Comparison of ENCODE assay signal across 18 mouse cellular contexts in the genomic region with DNA sequence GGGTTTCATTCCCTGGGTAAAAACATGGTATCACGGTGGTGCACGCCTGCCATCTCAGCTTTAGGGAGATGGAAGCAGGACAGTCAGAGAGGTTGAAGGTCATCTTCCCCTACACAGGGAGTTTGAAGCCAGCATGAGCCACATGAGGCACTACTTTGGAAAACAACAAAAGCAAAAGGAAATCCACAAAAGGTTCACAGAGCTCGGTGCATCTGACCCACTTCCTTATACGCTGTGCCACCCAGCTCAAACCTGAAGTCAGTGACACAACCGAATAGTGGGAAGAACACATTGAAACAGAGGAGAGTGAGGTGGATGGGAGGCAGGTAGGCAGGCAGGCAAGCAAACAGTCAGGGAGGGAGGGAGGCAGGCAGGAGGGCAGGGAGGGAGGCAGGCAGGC. TPM values are rescaled to one million over a fixed set of nuclear protein-coding genes. Genes with fewer than 3 reads are reported as not detected.
DNase-seq lines count a peak whose midpoint lies in the region; ATAC-seq lines count a peak whose summit lies in the region.
"Had no signal": no experiment of that assay in that cellular context is flagged by ENCODE, and none has a peak within 500 bp of the region (broad histone marks: within the 10 kb centered on the region; RNA-seq: fewer than 3 reads in every experiment).

No protein-coding gene starts in this region.

- no peak for ATAC-seq in intestine, embryonic 16.5 days
- no peak for ATAC-seq in intestine, embryonic 15.5 days
- peak; percentile 50 for ATAC-seq in inflammation-experienced regulatory T-cells, adult 6 months
- ATAC-seq: intestine, postnatal 0 days had no signal

- H3K9me3 ChIP-seq in intestine, embryonic 16.5 days (ENCODE audit: control insufficient read depth, low read length), result no peaks in the 10 kb centered on the region
- H3K9me3 ChIP-seq in intestine, embryonic 15.5 days, result no peaks in the 10 kb centered on the region
- H3K9me3 ChIP-seq: embryonic facial prominence, embryonic 12.5 days; heart, embryonic 13.5 days; hindbrain, embryonic 10.5 days; limb, embryonic 12.5 days; lung, embryonic 15.5 days had no signal

- no peaks in the 10 kb centered on the region for H3K36me3 ChIP-seq in intestine, embryonic 16.5 days (ENCODE audit: control insufficient read depth, insufficient read depth, low read length)
- no peaks in the 10 kb centered on the region for H3K36me3 ChIP-seq in intestine, embryonic 15.5 days
- H3K36me3 ChIP-seq: embryonic facial prominence, embryonic 12.5 days; heart, embryonic 13.5 days; hindbrain, embryonic 10.5 days; limb, embryonic 12.5 days; lung, embryonic 15.5 days had no signal

- H3K4me3 ChIP-seq in intestine, embryonic 16.5 days (ENCODE audit: low read length), result no peak overlapping the region
- no peak overlapping the region for H3K4me3 ChIP-seq in intestine, embryonic 15.5 days (replicated peaks)
- H3K4me3 ChIP-seq: embryonic facial prominence, embryonic 12.5 days; heart, embryonic 13.5 days; hindbrain, embryonic 10.5 days; left cerebral cortex, adult 2 months; limb, embryonic 12.5 days; lung, embryonic 15.5 days had no signal

- H3K27ac ChIP-seq in intestine, embryonic 16.5 days (ENCODE audit: low read length), result no peak overlapping the region
- no peak overlapping the region for H3K27ac ChIP-seq in intestine, embryonic 15.5 days
- H3K27ac ChIP-seq: embryonic facial prominence, embryonic 12.5 days; heart, embryonic 13.5 days; hindbrain, embryonic 10.5 days; left cerebral cortex, adult 2 months; limb, embryonic 12.5 days; lung, embryonic 15.5 days had no signal

- peaks cover 15% of the 10 kb centered on the region for H3K4me1 ChIP-seq in intestine, embryonic 16.5 days (ENCODE audit: control insufficient read depth, insufficient read depth, low read length)
- H3K4me1 ChIP-seq in intestine, embryonic 15.5 days (replicated peaks), result peaks cover 14% of the 10 kb centered on the region

- no peaks in the 10 kb centered on the region for H3K27me3 ChIP-seq in intestine, embryonic 16.5 days (replicated peaks; ENCODE audit: control insufficient read depth, insufficient read depth, low read length)
- no peaks in the 10 kb centered on the region for H3K27me3 ChIP-seq in intestine, embryonic 15.5 days (replicated peaks)
- H3K27me3 ChIP-seq: embryonic facial prominence, embryonic 12.5 days; heart, embryonic 13.5 days; limb, embryonic 12.5 days; lung, embryonic 15.5 days had no signal

- 0 out of 2 replicates have a peak overlapping the region, but pooled peaks have one; percentile 17 for H3K9ac ChIP-seq in intestine, embryonic 16.5 days (ENCODE audit: low read depth, low read length)
- H3K9ac ChIP-seq in intestine, embryonic 15.5 days, result no peak overlapping the region
- H3K9ac ChIP-seq: embryonic facial prominence, embryonic 12.5 days; heart, embryonic 13.5 days; limb, embryonic 12.5 days; lung, embryonic 15.5 days had no signal

- WGBS in intestine, embryonic 16.5 days, result 67% methylated on average over 5 of the region's 5 CpGs
- 75% methylated on average over 5 of the region's 5 CpGs for WGBS in intestine, embryonic 15.5 days

- peak; percentile 56 for DNase-seq in thymus, postnatal 0 days (ENCODE audit: low spot score)
- no peak for DNase-seq in thymus, postnatal 14 days
- DNase-seq in gastrocnemius, postnatal 4 days (ENCODE audit: low spot score in 2 of 2), result no peak
- no peak for DNase-seq in cerebellum, adult 11-12 months
- no peak for DNase-seq in adrenal gland, adult (ENCODE audit: inconsistent age in 2 of 2, low spot score in 1 of 2)
- DNase-seq: gastrocnemius, postnatal 36 days; kidney, postnatal 10 days; right cerebral cortex, adult 18-20 months had no signal

- H3K4me2 ChIP-seq in intestine, embryonic 16.5 days (ENCODE audit: low read depth, low read length), result no peak overlapping the region
- no peak overlapping the region for H3K4me2 ChIP-seq in intestine, embryonic 15.5 days (replicated peaks)
- H3K4me2 ChIP-seq: embryonic facial prominence, embryonic 12.5 days; heart, embryonic 13.5 days; limb, embryonic 12.5 days; lung, embryonic 15.5 days had no signal

RNA-seq across cellular contexts. Expression of gene Tmem189, which starts 11.8 kb away (rescaled TPM):
- 28.6 and 33.7 TPM in 2 replicates for polyA plus RNA-seq in intestine, embryonic 16.5 days (2015; fragmentation: Nextera tagmentation; extraction: Ambion mirVana)
- polyA plus RNA-seq in intestine, embryonic 15.5 days (2015; fragmentation: Nextera tagmentation; extraction: Ambion mirVana), result 35.1 and 38.6 TPM in 2 replicates
- 43.7 and 47.7 TPM in 2 replicates for polyA plus RNA-seq in thymus, postnatal 0 days (2015; fragmentation: Nextera tagmentation; extraction: Ambion mirVana)
- polyA plus RNA-seq in inflammation-experienced regulatory T-cells, adult 6 months (2017; shearing (Covaris generic)), result 10 to 100 TPM; 12.5 to 16.8 (median 12.8) TPM
- 10 to 100 TPM; 27.4 to 28.0 TPM for total RNA-seq in gastrocnemius, postnatal 4 days (2021)

RNA-seq across cellular contexts. Expression of gene Cebpb, which starts 12.8 kb away (rescaled TPM):
- polyA plus RNA-seq in intestine, embryonic 16.5 days (2015; fragmentation: Nextera tagmentation; extraction: Ambion mirVana), result 0.65 and 0.93 TPM in 2 replicates
- 22.5 and 24.3 TPM in 2 replicates for polyA plus RNA-seq in intestine, embryonic 15.5 days (2015; fragmentation: Nextera tagmentation; extraction: Ambion mirVana)
- 7.3 and 7.8 TPM in 2 replicates for polyA plus RNA-seq in thymus, postnatal 0 days (2015; fragmentation: Nextera tagmentation; extraction: Ambion mirVana)
- 1 to 10 TPM in 2 of 3 experiments, under 1 TPM in 1; 0.65 to 3.2 (median 2.1) TPM for polyA plus RNA-seq in inflammation-experienced regulatory T-cells, adult 6 months (2017; shearing (Covaris generic))
- total RNA-seq in gastrocnemius, postnatal 4 days (2021), result 10 to 100 TPM; 25.7 to 35.7 TPM

RNA-seq across cellular contexts. Expression of gene Gm20431, which starts 40.2 kb away (rescaled TPM):
- polyA plus RNA-seq in intestine, embryonic 16.5 days (2015; fragmentation: Nextera tagmentation; extraction: Ambion mirVana), result 2.0 and 3.2 TPM in 2 replicates
- polyA plus RNA-seq in intestine, embryonic 15.5 days (2015; fragmentation: Nextera tagmentation; extraction: Ambion mirVana), result 0.40 and 7.2 TPM in 2 replicates
- 6.7 and 7.1 TPM in 2 replicates for polyA plus RNA-seq in thymus, postnatal 0 days (2015; fragmentation: Nextera tagmentation; extraction: Ambion mirVana)
- polyA plus RNA-seq in inflammation-experienced regulatory T-cells, adult 6 months (2017; shearing (Covaris generic)), result not detected
- 10 to 100 TPM; 20.3 to 22.9 TPM for total RNA-seq in gastrocnemius, postnatal 4 days (2021)
